Mouse (Mus musculus): ENCODE data around the gene Car10. TPM values are rescaled to one million over a fixed set of nuclear protein-coding genes. Genes with fewer than 3 reads are reported as not detected.

Car10 gene
- polyA plus RNA-seq, 1 experiment from 2014 or later: 10.6 TPM

- H3K4me3 ChIP-seq: no peak overlapping the region
- no peaks in the 10 kb centered on the region for H3K27me3 ChIP-seq
- ATAC-seq (replicated peaks): no peak
- 78% methylated on average over 5 of the region's 5 CpGs for WGBS
- no peak overlapping the region for H3K4me2 ChIP-seq (replicated peaks)
- H3K36me3 ChIP-seq: no peaks in the 10 kb centered on the region
- H3K9me3 ChIP-seq: no peaks in the 10 kb centered on the region
- no peaks in the 10 kb centered on the region for H3K4me1 ChIP-seq
- no peak overlapping the region for H3K27ac ChIP-seq (replicated peaks)
- no peak overlapping the region for H3K9ac ChIP-seq (replicated peaks)
Observed at GRCm38 (mm10) chr11:93431482-93431881, 333.7 kb downstream of the Car10 start.

GRCm38 (mm10) chr11:93434997-93435915 is 337.4 kb downstream of the Car10 start:
- no peak overlapping the region for H3K9ac ChIP-seq (replicated peaks)
- H3K27ac ChIP-seq (replicated peaks): no peak overlapping the region
- H3K9me3 ChIP-seq: no peaks in the 10 kb centered on the region
- H3K27me3 ChIP-seq: no peaks in the 10 kb centered on the region
- H3K4me1 ChIP-seq: no peaks in the 10 kb centered on the region
- no peak overlapping the region for H3K4me2 ChIP-seq (replicated peaks)
- no peaks in the 10 kb centered on the region for H3K36me3 ChIP-seq
- whole genome bisulfite sequencing: 58% methylated on average over 4 of the region's 4 CpGs
- H3K4me3 ChIP-seq: no peak overlapping the region
- no peak for ATAC-seq (replicated peaks)

DNA sequence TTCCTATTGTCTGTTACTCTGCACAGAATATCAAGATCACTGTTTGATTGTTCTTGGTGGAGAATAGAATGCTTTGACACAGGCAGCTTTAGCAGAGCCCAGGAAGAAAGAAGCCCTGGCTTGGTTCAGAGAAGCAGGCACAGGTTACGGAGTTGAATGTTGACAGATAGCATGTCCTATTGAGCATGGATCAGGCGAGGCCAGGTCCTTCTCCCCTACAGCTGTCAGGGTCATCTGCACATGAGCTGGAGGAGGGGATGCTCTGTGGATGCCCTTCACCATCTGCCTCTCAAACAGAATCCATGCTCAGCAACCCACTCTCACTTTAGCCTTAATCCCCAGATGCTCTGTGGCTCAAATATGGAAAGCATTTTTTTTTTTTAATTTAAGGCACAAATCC is 339.1 kb downstream of the Car10 start:
- Histone ChIP-seq H3K9me3 (no peaks in the 10 kb centered on the region), H3K36me3 (no peaks in the 10 kb centered on the region), H3K27ac (replicated peaks) (no peak overlapping the region), H3K9ac (replicated peaks) (no peak overlapping the region), H3K27me3 (no peaks in the 10 kb centered on the region), H3K4me2 (replicated peaks) (no peak overlapping the region), H3K4me3 (no peak overlapping the region), H3K4me1 (no peaks in the 10 kb centered on the region)
- no peak for ATAC-seq (replicated peaks)
- WGBS: 65% methylated on average over 2 of the region's 2 CpGs

DNA sequence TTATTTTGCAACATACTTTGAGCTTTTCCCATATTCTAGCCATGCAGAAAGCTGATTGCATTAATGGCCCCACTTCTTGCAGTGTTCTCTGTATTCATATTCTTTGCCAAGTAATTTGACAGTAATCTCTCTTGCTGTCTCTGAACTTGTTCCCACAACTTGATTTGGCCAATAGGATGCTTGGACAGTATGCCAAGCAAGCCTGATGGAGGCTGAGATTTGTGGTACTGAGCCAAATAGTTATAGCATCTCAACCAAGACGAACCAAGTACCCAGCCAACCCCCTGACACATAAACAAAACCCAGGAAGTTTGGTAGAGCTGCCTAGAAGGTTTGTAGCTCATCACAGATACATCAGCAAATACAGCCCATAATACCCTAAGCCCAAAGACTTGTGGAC is 342.6 kb downstream of the Car10 start:
- Histone ChIP-seq H3K4me2 (replicated peaks) (no peak overlapping the region), H3K9ac (replicated peaks) (no peak overlapping the region), H3K27me3 (no peaks in the 10 kb centered on the region), H3K9me3 (no peaks in the 10 kb centered on the region), H3K4me1 (no peaks in the 10 kb centered on the region), H3K27ac (replicated peaks) (no peak overlapping the region), H3K4me3 (no peak overlapping the region), H3K36me3 (no peaks in the 10 kb centered on the region)
- no peak for ATAC-seq (replicated peaks)
- 55% methylated on average over 1 of the region's 1 CpGs for WGBS

DNA sequence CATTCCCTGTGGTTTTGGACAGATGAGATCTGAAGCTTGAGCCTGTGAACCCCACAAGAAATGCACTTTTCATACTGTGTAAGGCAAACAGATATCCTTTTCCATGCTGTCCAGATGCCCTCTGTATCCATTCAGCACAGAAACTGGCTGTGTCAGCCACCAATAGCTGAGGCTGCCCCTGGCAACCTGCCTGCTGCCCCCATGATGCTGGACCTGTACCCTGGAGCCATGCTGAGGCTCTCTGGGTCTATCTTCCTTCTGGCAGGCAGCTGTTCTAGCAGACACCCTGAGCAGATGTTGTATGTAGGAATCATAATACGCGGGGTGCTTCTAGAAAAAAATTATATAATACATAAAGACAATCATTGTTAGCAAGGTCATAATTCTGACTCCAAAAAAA is 345.9 kb downstream of the Car10 start:
- Histone ChIP-seq H3K36me3 (no peaks in the 10 kb centered on the region), H3K27ac (replicated peaks) (no peak overlapping the region), H3K9ac (replicated peaks) (no peak overlapping the region), H3K4me2 (replicated peaks) (no peak overlapping the region), H3K27me3 (no peaks in the 10 kb centered on the region), H3K4me3 (no peak overlapping the region), H3K9me3 (no peaks in the 10 kb centered on the region), H3K4me1 (no peaks in the 10 kb centered on the region)
- ATAC-seq (replicated peaks): no peak
- WGBS: 94% methylated on average over 2 of the region's 2 CpGs

DNA sequence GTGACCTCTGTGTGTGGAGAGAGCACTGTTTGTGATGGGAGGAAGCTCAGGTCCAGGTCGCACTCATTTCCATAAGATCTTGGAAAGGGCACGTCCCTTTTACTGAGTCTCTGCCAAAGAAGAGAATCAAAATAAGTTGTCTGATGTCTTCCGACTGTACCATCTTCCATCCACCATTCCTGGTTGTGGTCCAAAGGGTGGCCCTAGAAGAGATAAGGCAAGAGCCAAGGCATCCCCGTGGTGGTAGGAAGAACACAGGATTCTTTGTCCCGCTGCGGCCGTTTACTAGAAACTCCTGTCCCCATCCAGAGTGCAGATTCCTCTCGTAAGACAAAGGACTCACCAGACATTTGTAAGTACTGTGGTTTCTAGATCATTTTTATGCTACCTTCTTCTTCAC is 346.9 kb downstream of the Car10 start:
- Histone ChIP-seq H3K36me3 (no peaks in the 10 kb centered on the region), H3K9me3 (no peaks in the 10 kb centered on the region), H3K27ac (replicated peaks) (no peak overlapping the region), H3K27me3 (no peaks in the 10 kb centered on the region), H3K4me1 (no peaks in the 10 kb centered on the region), H3K4me2 (replicated peaks) (no peak overlapping the region), H3K9ac (replicated peaks) (no peak overlapping the region), H3K4me3 (no peak overlapping the region)
- no peak for ATAC-seq (replicated peaks)
- WGBS: 80% methylated on average over 8 of the region's 8 CpGs

DNA sequence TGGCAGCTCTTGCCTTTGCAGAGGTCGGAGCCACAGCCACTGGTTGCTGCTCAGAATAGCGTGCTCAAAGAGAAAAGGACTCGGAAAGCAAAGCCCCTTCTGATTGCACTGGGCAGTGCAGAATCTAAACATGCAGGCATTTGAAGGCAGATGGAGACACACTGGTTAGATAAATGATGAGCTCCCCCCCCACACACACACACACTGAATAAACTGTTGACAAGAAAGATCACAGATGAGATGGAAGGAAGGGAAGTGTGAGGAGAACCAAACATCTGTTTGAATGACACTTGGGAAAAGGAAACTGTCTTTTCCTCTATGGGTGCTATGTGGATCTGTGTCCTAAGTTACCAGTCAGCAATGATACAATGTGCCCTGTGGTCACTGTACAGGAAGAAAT is 349.7 kb downstream of the Car10 start:
- Histone ChIP-seq H3K9ac (replicated peaks) (no peak overlapping the region), H3K9me3 (no peaks in the 10 kb centered on the region), H3K36me3 (no peaks in the 10 kb centered on the region), H3K4me2 (replicated peaks) (no peak overlapping the region), H3K4me1 (no peaks in the 10 kb centered on the region), H3K27ac (replicated peaks) (no peak overlapping the region), H3K27me3 (no peaks in the 10 kb centered on the region), H3K4me3 (no peak overlapping the region)
- WGBS: 44% methylated on average over 3 of the region's 3 CpGs
- no peak for ATAC-seq (replicated peaks)

GRCm38 (mm10) chr11:93448290-93449256 is 350.7 kb downstream of the Car10 start:
- Histone ChIP-seq H3K4me3 (no peak overlapping the region), H3K4me1 (no peaks in the 10 kb centered on the region), H3K9ac (replicated peaks) (no peak overlapping the region), H3K27me3 (no peaks in the 10 kb centered on the region), H3K9me3 (no peaks in the 10 kb centered on the region), H3K36me3 (no peaks in the 10 kb centered on the region), H3K27ac (replicated peaks) (no peak overlapping the region), H3K4me2 (replicated peaks) (no peak overlapping the region)
- no peak for ATAC-seq (replicated peaks)
- WGBS: 58% methylated on average over 12 of the region's 12 CpGs

- no peak for ATAC-seq (replicated peaks)
- Histone ChIP-seq H3K9me3 (no peaks in the 10 kb centered on the region), H3K4me3 (no peak overlapping the region), H3K27ac (replicated peaks) (no peak overlapping the region), H3K36me3 (no peaks in the 10 kb centered on the region), H3K4me1 (no peaks in the 10 kb centered on the region), H3K27me3 (no peaks in the 10 kb centered on the region), H3K4me2 (replicated peaks) (no peak overlapping the region), H3K9ac (replicated peaks) (no peak overlapping the region)
- 87% methylated on average over 7 of the region's 7 CpGs for WGBS
Observed at GRCm38 (mm10) chr11:93450535-93450934, 352.7 kb downstream of the Car10 start.

GRCm38 (mm10) chr11:93466221-93466620 is 368.4 kb downstream of the Car10 start:
- no peak overlapping the region for H3K27ac ChIP-seq (replicated peaks)
- no peak for ATAC-seq (replicated peaks)
- no peaks in the 10 kb centered on the region for H3K27me3 ChIP-seq
- no peak overlapping the region for H3K4me2 ChIP-seq (replicated peaks)
- H3K36me3 ChIP-seq: no peaks in the 10 kb centered on the region
- H3K9me3 ChIP-seq: no peaks in the 10 kb centered on the region
- 73% methylated on average over 4 of the region's 4 CpGs for WGBS
- no peak overlapping the region for H3K4me3 ChIP-seq
- H3K4me1 ChIP-seq: 0 out of 2 replicates have a peak, but pooled peaks cover 3% of the 10 kb centered on the region
- H3K9ac ChIP-seq (replicated peaks): no peak overlapping the region

GRCm38 (mm10) chr11:93467711-93468110 is 369.9 kb downstream of the Car10 start:
- Histone ChIP-seq H3K9ac (replicated peaks) (no peak overlapping the region), H3K4me3 (no peak overlapping the region), H3K36me3 (no peaks in the 10 kb centered on the region), H3K4me2 (replicated peaks) (no peak overlapping the region), H3K27me3 (no peaks in the 10 kb centered on the region), H3K4me1 (peaks cover 7% of the 10 kb centered on the region; the same call in 1 of the 2 replicates), H3K9me3 (no peaks in the 10 kb centered on the region), H3K27ac (replicated peaks) (no peak overlapping the region)
- ATAC-seq (replicated peaks): no peak
- 92% methylated on average over 3 of the region's 3 CpGs for WGBS

DNA sequence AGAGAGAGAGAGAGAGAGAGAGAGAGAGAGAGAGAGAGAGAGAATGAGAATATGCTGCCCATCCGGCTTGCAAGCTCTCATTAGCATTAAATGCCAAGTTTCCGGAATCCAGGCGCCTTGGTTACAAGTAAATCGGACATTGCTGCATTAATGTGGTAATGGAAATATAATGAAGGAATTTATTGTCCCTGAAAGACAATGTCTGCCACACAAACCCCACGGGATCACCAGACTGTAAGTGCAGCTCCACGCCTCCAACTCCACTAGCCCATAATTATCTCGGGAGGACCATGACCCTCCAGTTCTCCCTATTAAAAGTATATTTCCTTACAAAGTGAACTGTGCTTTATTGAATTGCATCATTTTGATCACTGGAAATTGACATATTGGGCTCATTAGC is 372.9 kb downstream of the Car10 start:
- Histone ChIP-seq H3K27ac (replicated peaks) (no peak overlapping the region), H3K4me1 (peaks cover 7% of the 10 kb centered on the region; the same call in 1 of the 2 replicates), H3K9me3 (no peaks in the 10 kb centered on the region), H3K4me3 (no peak overlapping the region), H3K27me3 (no peaks in the 10 kb centered on the region), H3K4me2 (replicated peaks) (no peak overlapping the region), H3K36me3 (no peaks in the 10 kb centered on the region), H3K9ac (replicated peaks) (no peak overlapping the region)
- no peak for ATAC-seq (replicated peaks)
- WGBS: 21% methylated on average over 7 of the region's 7 CpGs

All from forebrain, embryonic 15.5 days (tissue).